Mouse (Mus musculus) ES-Bruce4 (cell line): Measurements from ENCODE around the gene Agpat1. TPM values are rescaled to one million over a fixed set of nuclear protein-coding genes. Genes with fewer than 3 reads are reported as not detected.

Experiments used
- H3K27ac ChIP-seq: 2 replicates; pipeline ENCODE4 v1.5.1; 2012; ENCODE audit warnings: low read length, inconsistent platforms; ENCODE audit not compliant: insufficient read depth
- H3K27me3 ChIP-seq: 2 replicates; pipeline ENCODE4 v1.6.1; 2012; ENCODE audit warnings: mild to moderate bottlenecking, low read length, inconsistent platforms; ENCODE audit not compliant: control insufficient read depth, poor library complexity, insufficient read depth, severe bottlenecking
- H3K36me3 ChIP-seq: 2 replicates; pipeline ENCODE4 v1.6.1; 2012; ENCODE audit warnings: inconsistent platforms, mild to moderate bottlenecking, low read length, moderate library complexity; ENCODE audit not compliant: control insufficient read depth, poor library complexity, insufficient read depth, severe bottlenecking
- H3K4me1 ChIP-seq: one replicate; pipeline ENCODE4 v1.8.1; 2011; ENCODE audit warnings: low read length; ENCODE audit not compliant: control insufficient read depth, insufficient read depth
- H3K4me3 ChIP-seq: 2 replicates; pipeline ENCODE4 v1.5.1; 2011; ENCODE audit warnings: low read depth, mild to moderate bottlenecking, low read length
- H3K9ac ChIP-seq: 2 replicates; pipeline ENCODE4 v1.6.1; 2012; ENCODE audit warnings: low read depth, mild to moderate bottlenecking, inconsistent platforms; ENCODE audit not compliant: poor library complexity, severe bottlenecking
- H3K9me3 ChIP-seq: replicated peaks from 2 replicates; pipeline ENCODE4 v1.6.1; 2012; ENCODE audit warnings: mild to moderate bottlenecking, low read length, inconsistent platforms; ENCODE audit not compliant: control insufficient read depth, poor library complexity, insufficient read depth, severe bottlenecking
- CTCF ChIP-seq: IDR thresholded peaks from one replicate; pipeline ENCODE4 v1.8.1; 2011; ENCODE audit warnings: low read depth, low read length
- EP300 ChIP-seq: IDR thresholded peaks from 2 replicates; pipeline ENCODE4 v1.6.1; 2011; ENCODE audit warnings: low read depth, low read length; ENCODE audit not compliant: insufficient read depth
- POLR2A ChIP-seq: IDR thresholded peaks from one replicate; pipeline ENCODE4 v1.8.1; 2011; ENCODE audit warnings: low read length; ENCODE audit not compliant: insufficient read depth
- polyA plus RNA-seq: library from polyadenylated mRNA; stranded (reverse); fragments of >200 nt; gene quantifications from 2 replicates; pipeline ENCODE4 v1.2.4, GENCODE M21; 2011; ENCODE audit warnings: low read depth; ENCODE audit not compliant: missing spikeins, insufficient read depth, insufficient read length

Gene Agpat1
- polyA plus RNA-seq, 1 experiment: 66.8 TPM

GRCm38 (mm10) chr17:34583397-34583796 is 20.7 kb upstream of the Agpat1 start:
- no peak overlapping the region for H3K9ac ChIP-seq
- H3K36me3 ChIP-seq: no peaks in the 10 kb centered on the region
- H3K9me3 ChIP-seq: no peaks in the 10 kb centered on the region
- no peak for TF ChIP-seq EP300
- TF ChIP-seq CTCF: no peak
- TF ChIP-seq POLR2A: no peak
- H3K4me1 ChIP-seq: peaks cover 2% of the 10 kb centered on the region
- no peak overlapping the region for H3K27ac ChIP-seq
- H3K4me3 ChIP-seq: no peak overlapping the region
- no peaks in the 10 kb centered on the region for H3K27me3 ChIP-seq

GRCm38 (mm10) chr17:34583819-34584218 is 20.2 kb upstream of the Agpat1 start:
- Histone ChIP-seq H3K27me3 (no peaks in the 10 kb centered on the region), H3K9me3 (no peaks in the 10 kb centered on the region), H3K4me1 (peaks cover 4% of the 10 kb centered on the region), H3K36me3 (no peaks in the 10 kb centered on the region), H3K9ac (no peak overlapping the region), H3K4me3 (no peak overlapping the region), H3K27ac (no peak overlapping the region)
- TF ChIP-seq EP300 (no peak), POLR2A (no peak), CTCF (no peak)

GRCm38 (mm10) chr17:34585121-34585520 is 18.9 kb upstream of the Agpat1 start:
- peaks cover 6% of the 10 kb centered on the region for H3K4me1 ChIP-seq
- TF ChIP-seq CTCF (no peak), POLR2A (no peak), EP300 (no peak)
- no peak overlapping the region for H3K4me3 ChIP-seq

GRCm38 (mm10) chr17:34585877-34586771 is 17.9 kb upstream of the Agpat1 start:
- Histone ChIP-seq H3K27me3 (no peaks in the 10 kb centered on the region), H3K4me1 (peaks cover 11% of the 10 kb centered on the region), H3K27ac (peak overlapping the region; percentile 68), H3K9me3 (no peaks in the 10 kb centered on the region), H3K36me3 (no peaks in the 10 kb centered on the region), H3K9ac (peak overlapping the region; percentile 80), H3K4me3 (peak overlapping the region; percentile 71)
- TF ChIP-seq CTCF (no peak), POLR2A (no peak), EP300 (no peak)

More at GRCm38 (mm10) chr17:34585121-34585520, 18.9 kb upstream of the Agpat1 start:
- H3K36me3 ChIP-seq: no peaks in the 10 kb centered on the region
- no peaks in the 10 kb centered on the region for H3K9me3 ChIP-seq
- H3K27ac ChIP-seq: no peak overlapping the region
- H3K27me3 ChIP-seq: no peaks in the 10 kb centered on the region
- H3K9ac ChIP-seq: no peak overlapping the region

GRCm38 (mm10) chr17:34586796-34587422 is 17.2 kb upstream of the Agpat1 start:
- H3K4me1 ChIP-seq: peaks cover 11% of the 10 kb centered on the region

GRCm38 (mm10) chr17:34587423-34587811 is 16.6 kb upstream of the Agpat1 start:
- Histone ChIP-seq H3K4me3 (peak overlapping the region; percentile 97), H3K9ac (peak overlapping the region; percentile 80), H3K27ac (no peak overlapping the region), H3K9me3 (no peaks in the 10 kb centered on the region), H3K36me3 (no peaks in the 10 kb centered on the region), H3K27me3 (no peaks in the 10 kb centered on the region), H3K4me1 (peaks cover 11% of the 10 kb centered on the region)
- no peak for TF ChIP-seq CTCF
- TF ChIP-seq EP300: no peak
- peak; percentile 83 for TF ChIP-seq POLR2A

More at GRCm38 (mm10) chr17:34586796-34587422, 17.2 kb upstream of the Agpat1 start:
- Histone ChIP-seq H3K9me3 (no peaks in the 10 kb centered on the region), H3K27me3 (no peaks in the 10 kb centered on the region), H3K36me3 (no peaks in the 10 kb centered on the region), H3K27ac (peak overlapping the region; percentile 68), H3K4me3 (peak overlapping the region; percentile 71), H3K9ac (peak overlapping the region; percentile 80)
- TF ChIP-seq CTCF: no peak
- TF ChIP-seq POLR2A: peak; percentile 33
